Mouse (Mus musculus) bone marrow, adult 2 months (tissue): ENCODE results near the gene Gm10577. TPM values are rescaled to one million over a fixed set of nuclear protein-coding genes. Genes with fewer than 3 reads are reported as not detected.

ENCODE experiments used
- H3K27ac ChIP-seq: fragments of 200-500 bp; 2 replicates; pipeline ENCODE4 v1.5.1; 2012; ENCODE audit warnings: low read depth, mild to moderate bottlenecking, control low read depth, inconsistent platforms, low read length; ENCODE audit not compliant: control insufficient read depth, poor library complexity, insufficient read depth
- H3K4me1 ChIP-seq: fragments of 200-500 bp; 2 replicates; pipeline ENCODE4 v1.6.1; 2011; ENCODE audit warnings: low read length; ENCODE audit not compliant: control insufficient read depth, insufficient read depth
- H3K4me3 ChIP-seq: fragments of 200-500 bp; replicated peaks from 2 replicates; pipeline ENCODE3; 2011; ENCODE audit warnings: mild to moderate bottlenecking, low read depth, low read length, control low read depth; ENCODE audit not compliant: control insufficient read depth
- CTCF ChIP-seq: fragments of 200-500 bp; IDR thresholded peaks from 2 replicates; pipeline ENCODE4 v1.5.1; 2011; ENCODE audit warnings: low read length, control low read depth; ENCODE audit not compliant: control insufficient read depth, insufficient read depth
- POLR2A ChIP-seq: fragments of 200-500 bp; IDR thresholded peaks from 2 replicates; pipeline ENCODE4 v1.6.1; 2011; ENCODE audit warnings: low read depth, mild to moderate bottlenecking, control low read depth, low read length, borderline replicate concordance; ENCODE audit not compliant: control insufficient read depth
- WGBS: fragments of 180-500 bp; shearing (Covaris S2); methylation state at CpG from one replicate; pipeline ENCODE4 v1.1.7; 2018; 5-methylcytosine and 5-hydroxymethylcytosine counted together
- polyA plus RNA-seq: library from polyadenylated mRNA; stranded (reverse); fragments of >200 nt; gene quantifications from 2 replicates; pipeline ENCODE4 v1.2.4, GENCODE M21; 2011; ENCODE audit warnings: low replicate concordance; ENCODE audit not compliant: missing spikeins, insufficient read depth, insufficient read length

Gm10577 gene
- polyA plus RNA-seq, 1 experiment = not detected

DNA sequence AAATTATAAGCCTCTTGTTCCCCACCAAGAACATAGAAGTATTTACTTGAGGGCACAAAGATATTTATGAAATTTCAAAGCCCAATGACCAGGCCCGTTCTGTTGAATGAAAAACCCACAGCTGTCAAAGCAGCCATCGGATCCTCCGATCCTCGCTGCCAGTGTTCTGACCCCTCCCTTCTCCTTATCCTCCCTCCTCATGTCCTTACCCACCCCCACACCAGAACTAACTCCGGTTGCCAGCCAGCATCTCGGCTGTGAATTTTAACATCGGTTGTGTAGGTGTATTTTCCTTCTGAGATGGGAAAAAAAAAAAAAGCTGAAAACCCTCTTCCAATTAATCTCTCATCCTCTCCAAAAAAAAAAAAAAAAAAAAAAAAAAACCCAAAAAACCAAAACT, 16.7 kb upstream of the Gm10577 start:
- Histone ChIP-seq H3K27ac (no peak overlapping the region), H3K4me3 (no peak overlapping the region), H3K4me1 (no peaks in the 10 kb centered on the region)
- TF ChIP-seq POLR2A = no peak
- no peak for TF ChIP-seq CTCF
- WGBS = 87% methylated on average over 7 of the region's 7 CpGs

DNA sequence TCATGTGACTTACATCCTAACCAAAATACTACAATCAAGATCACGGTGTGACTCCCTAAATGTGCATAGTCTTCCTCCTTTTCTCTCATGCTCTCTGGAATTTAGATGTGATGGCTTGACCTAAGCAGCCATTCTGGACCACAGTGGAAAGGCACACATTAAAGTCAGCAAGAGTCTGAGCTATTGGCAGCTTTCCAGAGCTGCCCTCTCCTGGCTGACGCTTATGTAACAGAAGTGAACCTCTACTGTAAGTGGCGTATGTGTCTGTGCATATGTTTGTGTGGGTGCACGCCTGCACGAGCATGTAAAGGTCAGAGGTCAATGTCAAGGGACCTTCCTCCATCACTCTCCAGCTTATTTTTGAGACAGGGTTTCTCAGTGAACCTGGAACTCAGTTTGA, 14.6 kb upstream of the Gm10577 start:
- Histone ChIP-seq H3K27ac (no peak overlapping the region), H3K4me3 (no peak overlapping the region), H3K4me1 (no peaks in the 10 kb centered on the region)
- WGBS = 74% methylated on average over 5 of the region's 5 CpGs
- TF ChIP-seq POLR2A (no peak), CTCF (no peak)

DNA sequence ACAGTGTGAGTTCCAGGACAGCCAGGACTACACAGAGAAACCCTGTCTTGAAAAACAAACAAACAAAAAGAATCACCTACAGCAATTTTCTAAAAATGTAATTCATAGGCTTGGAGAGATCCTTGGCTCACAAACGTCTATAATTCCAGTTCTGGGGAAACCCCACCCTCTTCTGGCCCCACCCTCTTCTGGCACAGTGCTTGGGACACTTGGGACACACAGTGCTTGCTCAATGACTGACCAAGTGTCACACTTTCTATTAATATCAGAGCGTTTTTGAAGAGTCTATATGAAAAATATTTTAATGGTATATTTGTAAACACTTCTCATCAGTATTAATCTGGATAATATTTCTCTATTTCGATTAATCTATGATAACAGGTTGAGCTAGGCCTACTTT, 12.6 kb upstream of the Gm10577 start:
- Histone ChIP-seq H3K27ac (no peak overlapping the region), H3K4me1 (no peaks in the 10 kb centered on the region), H3K4me3 (no peak overlapping the region)
- WGBS = 57% methylated on average over 3 of the region's 3 CpGs
- TF ChIP-seq CTCF (no peak), POLR2A (no peak)

DNA sequence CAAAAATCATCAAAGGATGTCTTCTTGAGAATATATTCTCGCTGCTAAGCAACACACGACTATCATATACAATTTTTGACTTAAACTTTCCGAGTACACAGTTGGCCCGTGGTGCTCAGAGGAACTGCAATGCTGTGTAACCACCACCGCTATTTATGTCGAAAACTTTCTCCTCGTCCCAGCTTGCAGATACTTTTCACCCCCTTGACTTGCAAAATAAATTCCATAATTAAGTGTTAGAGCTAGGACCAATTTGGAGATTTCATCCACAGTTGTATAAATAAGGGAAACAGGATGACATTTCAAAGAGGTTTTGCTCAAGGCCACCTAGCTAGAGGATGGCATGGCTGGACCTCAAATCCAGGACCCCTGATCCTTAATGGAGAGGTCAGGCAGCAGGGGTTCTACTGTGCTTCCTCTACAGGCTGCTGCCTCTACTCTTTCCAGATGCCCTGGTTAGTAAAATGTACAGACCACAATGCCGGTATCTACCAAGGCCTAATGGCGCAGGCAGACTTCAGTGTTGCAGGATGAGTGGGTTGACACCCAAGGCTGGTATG, 7.4 kb upstream of the Gm10577 start:
- TF ChIP-seq CTCF (no peak), POLR2A (no peak)
- H3K4me3 ChIP-seq = no peak overlapping the region
- 82% methylated on average over 9 of the region's 9 CpGs for WGBS

DNA sequence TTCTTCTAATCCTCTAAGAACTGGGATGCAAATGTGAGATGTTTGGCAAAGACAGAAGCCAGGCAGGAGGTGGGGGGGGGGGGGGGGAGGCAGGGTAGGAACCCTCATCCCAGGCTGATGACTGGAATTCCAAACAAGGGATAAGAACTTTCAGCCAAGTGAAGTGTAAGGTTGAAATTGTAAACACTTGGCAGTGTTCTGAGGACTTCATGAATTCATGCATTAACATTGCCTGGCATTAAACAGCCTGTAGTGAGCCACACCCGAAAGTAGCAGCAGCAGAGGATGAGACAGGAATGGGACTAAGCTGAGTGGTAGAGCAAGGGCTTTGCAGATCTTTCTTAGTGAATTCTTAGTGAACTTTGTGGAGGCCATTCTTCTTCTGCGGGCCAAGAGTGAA, 6.5 kb upstream of the Gm10577 start:
- Histone ChIP-seq H3K4me1 (no peaks in the 10 kb centered on the region), H3K4me3 (no peak overlapping the region), H3K27ac (no peak overlapping the region)
- TF ChIP-seq POLR2A (no peak), CTCF (no peak)
- WGBS = 67% methylated on average over 2 of the region's 2 CpGs

More for the DNA sequence above, 7.4 kb upstream of the Gm10577 start:
- no peak overlapping the region for H3K27ac ChIP-seq
- H3K4me1 ChIP-seq = no peaks in the 10 kb centered on the region

DNA sequence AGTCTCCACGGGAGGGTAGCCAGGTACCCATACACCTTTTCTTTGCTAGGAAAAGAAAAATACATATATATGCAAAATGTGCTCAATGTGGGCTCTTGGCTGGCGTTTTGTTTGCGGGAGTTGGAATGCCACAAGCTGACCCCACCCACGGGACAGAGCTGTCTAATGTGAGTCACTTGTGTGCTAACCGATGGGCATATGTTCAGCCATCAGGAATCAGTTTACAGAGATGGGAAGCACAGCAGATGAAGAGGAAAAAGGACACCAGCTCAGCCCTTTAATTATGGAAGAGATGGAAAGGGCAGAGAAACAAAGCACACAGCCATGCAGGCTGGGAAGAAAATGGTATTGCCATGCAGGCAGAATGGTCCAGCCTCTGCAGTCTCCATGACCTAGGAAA, 6.1 kb upstream of the Gm10577 start:
- Histone ChIP-seq H3K27ac (no peak overlapping the region), H3K4me1 (no peaks in the 10 kb centered on the region), H3K4me3 (no peak overlapping the region)
- TF ChIP-seq POLR2A (no peak), CTCF (no peak)
- WGBS = 75% methylated on average over 5 of the region's 5 CpGs

DNA sequence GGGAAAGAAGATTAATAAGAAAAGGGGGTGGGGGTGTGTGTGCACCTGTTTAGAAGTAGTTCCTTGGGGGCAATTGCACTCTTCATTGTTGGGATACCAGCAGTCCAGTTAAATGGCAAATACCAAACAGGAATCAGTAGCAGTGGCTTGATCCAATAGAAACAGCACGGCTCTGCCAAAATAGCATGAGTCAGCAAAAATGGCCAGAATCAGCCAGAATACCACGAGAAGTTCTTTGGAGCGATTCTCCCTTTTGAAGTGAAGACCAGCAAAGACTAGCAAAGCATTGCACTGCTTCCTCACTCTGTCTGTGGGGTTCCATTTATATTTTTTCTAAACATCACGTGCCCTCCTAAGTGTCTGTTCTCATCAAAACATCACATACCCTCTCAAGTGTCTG, 2.7 kb downstream of the Gm10577 start:
- H3K4me1 ChIP-seq = no peaks in the 10 kb centered on the region
- TF ChIP-seq CTCF (no peak), POLR2A (no peak)
- no peak overlapping the region for H3K4me3 ChIP-seq
- WGBS = 72% methylated on average over 4 of the region's 4 CpGs
- H3K27ac ChIP-seq = no peak overlapping the region

DNA sequence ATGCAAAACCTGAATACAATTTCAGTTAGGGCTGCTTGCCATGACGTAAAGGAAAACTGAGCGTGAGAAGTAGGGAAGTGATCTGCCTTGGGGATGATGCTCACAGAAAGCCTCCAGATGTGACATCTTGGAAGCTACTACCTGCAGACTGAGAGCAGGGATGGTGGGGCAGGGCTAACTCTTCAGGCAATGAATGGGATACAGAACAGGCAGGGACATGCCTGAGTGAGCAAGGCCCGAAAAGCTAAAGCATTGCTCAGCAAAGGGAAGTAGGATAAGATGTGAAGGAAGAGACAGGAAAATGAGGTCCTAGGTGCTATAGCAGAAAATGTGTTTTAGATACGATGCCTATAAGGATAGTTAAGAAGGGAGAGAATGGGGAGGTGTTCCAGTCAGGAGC, 11.4 kb downstream of the Gm10577 start:
- H3K4me1 ChIP-seq = no peaks in the 10 kb centered on the region
- no peak overlapping the region for H3K27ac ChIP-seq
- WGBS = 84% methylated on average over 4 of the region's 4 CpGs
- TF ChIP-seq POLR2A (no peak), CTCF (no peak)
- H3K4me3 ChIP-seq = no peak overlapping the region

DNA sequence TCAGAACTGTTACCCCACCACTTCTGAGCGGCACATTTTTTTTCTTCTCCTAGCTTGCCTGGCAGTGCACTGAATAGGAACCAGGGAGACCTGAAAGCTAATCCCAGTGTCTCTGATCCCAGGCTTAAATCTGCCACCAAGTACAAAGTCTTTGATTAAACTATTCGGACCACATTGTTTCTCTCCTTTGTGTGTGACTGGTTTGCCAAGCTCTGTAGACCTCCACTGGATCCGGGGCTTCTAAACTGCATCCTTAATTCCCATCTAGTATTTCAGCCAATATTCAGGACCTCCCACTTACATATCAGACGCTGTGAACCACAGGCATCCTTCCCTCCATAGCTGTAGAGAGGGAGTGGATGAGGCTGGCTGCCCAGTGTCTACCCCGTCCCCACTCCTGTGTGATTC, 12.1 kb downstream of the Gm10577 start:
- no peaks in the 10 kb centered on the region for H3K4me1 ChIP-seq
- 82% methylated on average over 5 of the region's 5 CpGs for WGBS
- no peak overlapping the region for H3K4me3 ChIP-seq
- no peak overlapping the region for H3K27ac ChIP-seq
- TF ChIP-seq POLR2A (no peak), CTCF (no peak)

DNA sequence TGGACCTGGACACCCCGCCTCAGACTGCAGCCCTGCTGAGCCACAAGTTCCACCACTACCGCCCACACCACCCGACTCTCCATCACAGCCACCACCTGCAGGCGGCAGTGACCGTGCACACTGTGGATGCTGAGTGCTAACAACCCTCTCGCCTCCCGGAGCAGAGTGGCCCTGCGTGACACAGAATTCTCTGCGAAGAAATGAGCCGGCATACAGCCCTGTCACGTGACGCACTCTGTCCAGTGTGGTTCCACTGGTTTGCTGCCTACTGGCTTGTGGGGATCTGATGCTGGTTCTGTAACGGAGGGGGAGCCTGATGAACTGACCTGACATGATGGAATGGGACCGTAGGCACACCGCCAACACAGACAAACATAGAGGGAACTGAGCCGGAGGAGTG, 17.5 kb downstream of the Gm10577 start:
- WGBS = 92% methylated on average over 16 of the region's 16 CpGs
- no peak for TF ChIP-seq POLR2A
- no peak for TF ChIP-seq CTCF

More for the DNA sequence above, 17.5 kb downstream of the Gm10577 start:
- Histone ChIP-seq H3K27ac (no peak overlapping the region), H3K4me1 (no peaks in the 10 kb centered on the region), H3K4me3 (no peak overlapping the region)
